Mouse (Mus musculus) embryonic facial prominence, embryonic 10.5 days (tissue): ENCODE measurements at regions not wholly inside any gene's neighbourhood (a gene's known extent, or its start where the extent isn't known, plus 50 kb on each side); places are given as distances from the start of the nearest gene placed in this dataset.

Experiments
- DNase-seq: peaks from one replicate; pipeline ENCODE4 v3.0.0-alpha.2; 2017; ENCODE audit warnings: low spot score
- H3K27ac ChIP-seq: fragments of 300-500 bp; sonication (generic); replicated peaks from 2 replicates; pipeline ENCODE4 v1.5.1; 2016; ENCODE audit warnings: mild to moderate bottlenecking
- H3K27me3 ChIP-seq: fragments of 300-500 bp; sonication (generic); replicated peaks from 2 replicates; pipeline ENCODE4 v1.6.1; 2016; ENCODE audit warnings: low read depth, mild to moderate bottlenecking; ENCODE audit not compliant: poor library complexity, severe bottlenecking
- H3K36me3 ChIP-seq: fragments of 300-500 bp; sonication (generic); replicated peaks from 2 replicates; pipeline ENCODE4 v1.6.1; 2016; ENCODE audit warnings: mild to moderate bottlenecking, moderate library complexity
- H3K4me1 ChIP-seq: fragments of 300-500 bp; sonication (generic); 2 replicates; pipeline ENCODE4 v1.6.1; 2016
- H3K4me3 ChIP-seq: fragments of 300-500 bp; sonication (generic); 2 replicates; pipeline ENCODE4 v1.5.1; 2016; ENCODE audit warnings: mild to moderate bottlenecking, moderate library complexity
- H3K9me3 ChIP-seq: fragments of 300-500 bp; sonication (generic); 2 replicates; pipeline ENCODE4 v1.6.1; 2016; ENCODE audit warnings: mild to moderate bottlenecking
- WGBS: fragments of 180-500 bp; shearing (Covaris S2); methylation state at CpG from one replicate; pipeline ENCODE4 v1.1.7; 2016; 5-methylcytosine and 5-hydroxymethylcytosine counted together

DNA sequence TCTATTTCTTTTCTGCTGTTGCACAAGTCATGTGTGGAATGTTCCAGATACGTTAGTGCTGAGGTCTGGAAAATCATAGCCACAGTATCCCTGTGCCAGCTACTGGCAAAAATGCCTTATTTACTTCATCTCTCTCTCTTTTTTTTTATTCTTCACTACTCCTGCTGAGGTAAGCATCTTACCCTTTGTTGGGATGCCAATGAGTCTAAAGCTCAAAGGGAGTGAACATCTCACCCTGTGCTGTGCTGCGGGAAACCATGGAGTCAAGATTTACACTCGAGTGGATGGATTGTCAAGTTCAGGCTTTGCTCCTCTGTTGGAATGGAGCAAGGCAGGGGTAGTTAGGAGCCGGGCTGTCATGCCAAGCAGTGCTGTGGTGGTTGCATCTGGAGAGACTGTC is 140.1 kb upstream of the Tmpo start:
- WGBS, result 86% methylated on average over 4 of the region's 4 CpGs

DNA sequence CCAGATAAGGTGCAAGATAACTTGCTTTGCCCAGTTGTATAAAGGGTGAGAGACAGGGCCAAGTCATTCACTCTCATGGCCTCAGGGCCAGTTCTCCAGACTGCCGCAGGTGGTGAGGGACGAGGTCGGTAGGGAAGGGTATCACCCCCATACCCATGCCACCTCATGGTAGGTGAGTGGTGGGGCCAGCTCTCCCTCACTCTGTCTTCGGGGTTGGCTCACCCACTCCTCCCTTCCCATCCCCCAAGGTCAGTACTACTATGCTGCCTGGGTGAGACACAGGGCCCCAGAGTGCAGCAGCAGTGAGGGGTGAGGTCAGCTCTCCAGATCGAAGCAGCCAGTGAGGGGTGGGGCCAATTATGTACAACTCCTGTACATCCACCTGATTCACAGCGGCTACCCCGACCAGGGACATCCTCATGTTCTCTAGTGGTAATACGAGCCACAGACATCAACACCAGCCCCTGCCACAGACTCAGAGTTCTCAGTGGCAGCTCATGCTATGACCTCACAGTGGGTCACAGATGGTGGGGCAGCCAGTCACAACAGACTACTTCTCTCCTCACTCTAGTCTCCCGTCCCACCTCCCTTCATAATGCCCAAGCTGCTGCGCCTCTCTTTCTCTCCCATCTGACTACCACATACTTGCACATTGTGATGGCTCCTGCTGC is 138.5 kb upstream of the Tmpo start:
- Histone ChIP-seq H3K27me3 (no peaks in the 10 kb centered on the region), H3K4me3 (no peak overlapping the region), H3K27ac (no peak overlapping the region), H3K9me3 (no peaks in the 10 kb centered on the region), H3K36me3 (no peaks in the 10 kb centered on the region), H3K4me1 (peaks cover 8% of the 10 kb centered on the region)
- peak; percentile 7 for DNase-seq
- WGBS, result 81% methylated on average over 10 of the region's 10 CpGs

More for the DNA sequence above, 140.1 kb upstream of the Tmpo start:
- Histone ChIP-seq H3K36me3 (no peaks in the 10 kb centered on the region), H3K9me3 (no peaks in the 10 kb centered on the region), H3K4me3 (no peak overlapping the region), H3K27ac (no peak overlapping the region), H3K27me3 (no peaks in the 10 kb centered on the region), H3K4me1 (peaks cover 11% of the 10 kb centered on the region)
- no peak for DNase-seq

DNA sequence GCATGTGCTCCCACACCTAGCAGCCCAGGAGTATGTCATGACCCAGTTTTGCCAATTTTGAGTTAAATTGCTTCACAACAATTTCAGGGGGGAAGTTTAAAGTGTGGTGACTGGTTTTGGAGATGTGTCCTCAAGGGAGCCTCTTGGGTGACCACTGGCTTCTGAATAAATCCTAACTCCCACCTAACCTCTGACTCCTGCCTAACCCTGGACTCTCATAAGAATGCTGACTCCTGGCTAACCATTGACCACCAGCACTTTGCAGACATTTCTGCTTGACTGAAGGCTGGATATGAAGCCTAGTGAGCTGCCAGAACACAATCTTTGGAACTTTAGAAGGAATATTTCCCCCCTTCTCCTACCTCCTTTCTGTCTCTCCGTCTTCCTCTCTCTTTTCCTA is 133.3 kb upstream of the Tmpo start:
- H3K27me3 ChIP-seq, result no peaks in the 10 kb centered on the region
- no peaks in the 10 kb centered on the region for H3K9me3 ChIP-seq
- no peaks in the 10 kb centered on the region for H3K36me3 ChIP-seq
- no peak overlapping the region for H3K4me3 ChIP-seq
- no peak overlapping the region for H3K27ac ChIP-seq
- peaks cover 4% of the 10 kb centered on the region for H3K4me1 ChIP-seq
- WGBS, result 80% methylated on average over 1 of the region's 1 CpGs
- DNase-seq, result no peak

DNA sequence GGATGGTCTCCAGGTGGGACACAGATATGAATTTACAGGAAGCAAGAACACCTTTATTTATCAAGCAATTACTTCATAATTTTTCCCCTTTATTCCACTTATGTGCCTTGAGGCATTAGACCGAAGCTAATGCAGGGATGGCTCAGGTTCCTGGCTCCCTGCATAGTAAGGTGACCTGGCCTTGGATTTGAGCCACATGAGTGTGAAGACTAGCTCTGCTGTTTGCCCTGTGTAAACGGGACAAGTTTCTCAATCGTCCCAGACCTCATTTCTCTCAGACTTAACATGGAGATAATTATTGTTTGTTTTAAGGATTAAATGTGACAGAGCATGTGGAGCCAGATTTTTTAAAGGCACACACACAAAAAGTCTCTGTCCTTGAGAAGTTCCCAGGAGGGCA is 132.2 kb upstream of the Tmpo start:
- H3K27me3 ChIP-seq, result no peaks in the 10 kb centered on the region
- DNase-seq, result no peak
- no peak overlapping the region for H3K4me3 ChIP-seq
- H3K36me3 ChIP-seq, result no peaks in the 10 kb centered on the region
- H3K27ac ChIP-seq, result no peak overlapping the region
- no peaks in the 10 kb centered on the region for H3K9me3 ChIP-seq
- 49% methylated on average over 3 of the region's 3 CpGs for WGBS
- H3K4me1 ChIP-seq, result peaks cover 3% of the 10 kb centered on the region; the same call in 1 of the 2 replicates

DNA sequence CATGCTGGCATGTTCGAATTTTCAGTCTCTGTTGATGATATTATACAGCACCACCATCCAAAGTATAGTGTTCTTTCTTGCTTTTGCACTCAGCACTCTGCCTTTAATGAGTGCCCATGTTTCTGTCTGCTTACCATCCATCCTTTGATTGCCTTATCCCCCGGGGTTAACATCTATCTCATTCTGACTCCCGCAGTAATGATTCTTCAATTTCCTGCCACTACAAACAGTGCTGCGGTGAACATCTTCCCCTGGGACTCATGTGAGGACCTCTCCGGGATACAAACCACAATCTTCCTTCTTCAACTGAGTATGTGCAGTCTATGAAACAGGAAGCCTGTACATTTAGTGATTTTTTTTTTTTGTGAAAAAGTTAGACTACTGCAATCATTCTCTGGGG is 131.8 kb upstream of the Tmpo start:
- Histone ChIP-seq H3K36me3 (no peaks in the 10 kb centered on the region), H3K4me1 (peaks cover 3% of the 10 kb centered on the region; the same call in 1 of the 2 replicates), H3K27ac (no peak overlapping the region), H3K4me3 (no peak overlapping the region), H3K27me3 (no peaks in the 10 kb centered on the region), H3K9me3 (no peaks in the 10 kb centered on the region)
- 79% methylated on average over 5 of the region's 5 CpGs for WGBS
- no peak for DNase-seq

DNA sequence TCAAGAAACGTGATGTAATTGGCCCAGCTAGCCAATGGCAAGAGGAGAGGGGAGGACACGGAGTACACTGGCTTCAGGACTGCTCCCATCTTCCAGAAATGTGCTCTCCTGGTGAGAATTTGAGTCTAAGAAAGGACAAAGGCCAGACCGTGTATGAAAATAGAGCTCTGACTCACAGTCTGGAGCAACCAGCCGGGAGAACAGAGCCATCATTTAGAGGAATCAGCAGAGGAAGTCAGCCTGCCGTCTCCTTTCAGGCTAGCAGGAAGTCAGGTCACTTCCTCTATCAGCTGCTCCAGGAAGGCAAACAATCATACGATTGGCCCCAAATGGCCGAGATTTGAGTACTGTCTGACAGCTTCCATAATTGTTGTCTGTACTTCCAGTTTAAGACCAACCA is 119.0 kb upstream of the Tmpo start:
- Histone ChIP-seq H3K4me3 (no peak overlapping the region), H3K36me3 (no peaks in the 10 kb centered on the region), H3K27me3 (no peaks in the 10 kb centered on the region), H3K27ac (peak overlapping the region; percentile 24), H3K9me3 (no peaks in the 10 kb centered on the region), H3K4me1 (no peaks in the 10 kb centered on the region; the same call in 1 of the 2 replicates)
- 56% methylated on average over 7 of the region's 7 CpGs for WGBS
- DNase-seq, result no peak

DNA sequence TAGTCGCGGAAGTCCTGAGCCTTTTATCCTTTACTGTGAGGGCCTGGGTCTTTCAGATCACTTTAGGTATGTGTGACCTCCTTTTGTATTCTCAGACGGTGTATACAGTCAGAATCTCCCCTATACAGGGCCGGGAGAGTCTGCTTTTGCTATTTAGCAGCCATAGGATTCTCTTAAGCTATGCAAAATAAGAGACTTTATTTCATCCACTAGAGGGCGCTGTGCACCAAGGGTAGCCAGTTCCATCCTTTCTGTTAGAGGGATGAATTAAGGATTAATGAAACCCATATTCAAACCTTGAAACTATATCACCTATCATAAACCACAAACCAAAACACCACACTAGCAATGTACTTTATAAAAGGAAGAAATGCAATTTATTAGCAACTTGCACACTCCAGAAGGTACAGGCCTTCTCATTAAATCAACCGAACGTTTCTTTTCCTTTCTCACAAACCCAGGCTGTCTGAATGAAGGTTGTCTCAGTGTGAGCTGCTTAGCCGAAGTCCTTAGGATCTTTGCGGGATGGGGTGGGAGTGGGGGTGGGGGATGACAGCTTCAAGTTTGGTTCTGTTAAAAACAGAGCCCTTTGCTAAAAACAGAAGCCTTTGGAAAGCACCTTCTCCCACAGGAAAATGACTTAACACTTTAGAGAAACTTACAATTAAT is 116.8 kb upstream of the Tmpo start:
- no peak overlapping the region for H3K27ac ChIP-seq
- no peaks in the 10 kb centered on the region; the same call in 1 of the 2 replicates for H3K4me1 ChIP-seq
- 30% methylated on average over 9 of the region's 9 CpGs for WGBS
- no peak overlapping the region for H3K4me3 ChIP-seq
- H3K9me3 ChIP-seq, result no peaks in the 10 kb centered on the region
- peak; percentile 65 for DNase-seq
- H3K27me3 ChIP-seq, result no peaks in the 10 kb centered on the region
- H3K36me3 ChIP-seq, result no peaks in the 10 kb centered on the region

DNA sequence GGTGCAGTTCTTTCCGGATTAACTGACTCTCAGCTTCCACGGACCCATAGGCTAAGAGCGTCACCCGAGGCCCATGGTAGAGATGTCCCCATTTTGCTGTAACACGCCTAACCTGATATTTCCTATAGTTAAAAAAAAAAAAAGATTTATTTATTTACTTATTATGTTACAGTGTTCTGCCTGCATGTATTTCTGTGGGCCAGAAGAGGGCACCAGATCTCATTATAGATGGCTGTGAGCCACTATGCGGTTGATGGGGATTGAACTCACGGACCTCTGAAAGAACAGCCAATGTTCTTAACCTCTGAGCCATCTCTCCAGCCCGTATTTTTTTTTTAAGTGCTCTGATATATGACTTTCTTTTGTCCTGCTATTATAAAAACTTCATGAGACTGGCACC is 114.2 kb upstream of the Tmpo start:
- no peak for DNase-seq

DNA sequence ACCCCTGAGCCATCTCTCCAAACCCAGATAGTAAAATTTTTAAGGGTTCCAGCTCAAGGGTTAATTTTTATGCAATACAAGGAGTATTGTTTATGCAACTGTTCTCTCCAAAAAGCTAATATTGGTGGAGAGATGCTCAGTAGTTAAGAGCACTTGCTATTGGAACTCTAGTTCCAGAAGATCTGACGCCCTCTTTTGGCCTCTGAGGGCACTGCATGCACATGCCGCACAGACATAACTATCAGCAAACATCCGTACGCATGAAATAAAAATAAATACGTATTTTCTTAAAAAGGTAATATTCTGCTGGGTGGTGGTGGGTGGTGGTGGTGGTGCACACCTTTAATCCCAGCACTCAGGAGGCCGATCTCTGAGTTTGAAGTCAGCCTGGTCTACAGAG is 112.1 kb upstream of the Tmpo start:
- no peak overlapping the region for H3K4me3 ChIP-seq
- WGBS, result 87% methylated on average over 6 of the region's 6 CpGs
- H3K27ac ChIP-seq, result no peak overlapping the region
- no peak for DNase-seq
- no peaks in the 10 kb centered on the region for H3K4me1 ChIP-seq
- H3K36me3 ChIP-seq, result no peaks in the 10 kb centered on the region
- no peaks in the 10 kb centered on the region for H3K9me3 ChIP-seq
- no peaks in the 10 kb centered on the region for H3K27me3 ChIP-seq

More for the DNA sequence above, 114.2 kb upstream of the Tmpo start:
- Histone ChIP-seq H3K36me3 (no peaks in the 10 kb centered on the region), H3K9me3 (no peaks in the 10 kb centered on the region), H3K27ac (no peak overlapping the region), H3K4me3 (no peak overlapping the region), H3K27me3 (no peaks in the 10 kb centered on the region), H3K4me1 (no peaks in the 10 kb centered on the region; the same call in 1 of the 2 replicates)
- WGBS, result 81% methylated on average over 8 of the region's 8 CpGs

DNA sequence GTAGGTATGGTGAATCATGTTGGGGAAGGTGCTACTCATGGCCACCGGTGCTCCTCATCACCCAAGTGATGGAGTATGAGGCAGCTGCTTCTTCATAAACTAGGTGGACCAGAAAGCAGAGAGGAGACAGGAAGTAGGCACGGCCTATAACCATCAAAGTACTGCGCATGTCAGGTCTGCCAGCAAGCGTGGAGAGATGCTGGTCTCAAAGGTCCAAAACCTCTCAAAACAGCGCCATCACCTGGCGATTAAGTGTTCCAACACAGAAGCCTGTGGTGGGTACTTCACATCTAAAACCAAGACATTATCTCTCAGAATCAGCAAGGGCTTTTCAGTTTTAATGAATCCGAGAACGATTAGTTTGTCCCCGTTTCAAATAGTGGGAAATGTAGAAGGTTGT is 103.1 kb upstream of the Tmpo start:
- Histone ChIP-seq H3K27ac (no peak overlapping the region), H3K9me3 (no peaks in the 10 kb centered on the region), H3K36me3 (no peaks in the 10 kb centered on the region), H3K4me3 (no peak overlapping the region), H3K27me3 (no peaks in the 10 kb centered on the region), H3K4me1 (no peaks in the 10 kb centered on the region)
- no peak for DNase-seq
- 88% methylated on average over 9 of the region's 9 CpGs for WGBS

DNA sequence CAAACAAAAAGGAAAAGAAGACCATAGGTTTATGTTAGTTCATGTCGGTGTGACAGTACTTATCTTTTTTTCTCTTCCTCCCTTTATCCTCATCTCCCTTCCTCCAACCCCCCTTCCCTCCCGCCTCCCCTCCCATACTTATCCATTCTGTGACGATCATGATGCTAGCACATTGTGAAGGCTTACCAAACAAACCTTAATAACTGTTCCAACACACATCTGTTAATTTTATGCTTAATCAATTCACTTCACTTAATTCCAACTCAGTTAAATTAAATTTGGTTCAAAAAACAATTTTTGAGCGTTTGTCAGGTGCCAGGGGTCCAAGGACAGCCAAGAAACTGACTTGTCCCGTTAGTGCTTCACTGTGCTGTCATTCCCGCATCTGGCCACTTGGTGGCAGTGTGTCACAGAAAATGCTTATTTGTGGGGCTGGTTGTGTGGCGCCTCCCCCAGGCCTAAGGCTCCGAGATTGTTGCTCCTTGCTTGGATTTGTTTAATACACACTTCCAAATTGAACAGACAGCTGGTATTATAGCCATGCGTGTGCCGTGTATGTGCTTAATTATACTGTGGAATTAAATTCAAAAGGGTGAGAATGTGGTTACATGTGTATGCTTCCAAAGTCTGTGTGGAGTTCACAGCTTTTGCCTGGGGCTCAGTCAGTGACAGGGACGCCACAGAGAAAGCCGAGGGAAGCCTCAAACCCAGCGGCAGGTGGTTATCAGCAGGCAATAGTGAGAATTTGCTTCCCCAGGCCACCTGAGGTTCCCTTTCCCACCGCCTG is 90.0 kb upstream of the Tmpo start:
- 13% methylated on average over 14 of the region's 14 CpGs for WGBS
- Histone ChIP-seq H3K27me3 (no peaks in the 10 kb centered on the region), H3K36me3 (no peaks in the 10 kb centered on the region), H3K4me3 (peak overlapping the region; percentile 4; the same call in 1 of the 2 replicates), H3K4me1 (peaks cover 19% of the 10 kb centered on the region), H3K9me3 (no peaks in the 10 kb centered on the region), H3K27ac (peak overlapping the region; percentile 6; the same call in 1 of the 2 replicates)
- peak; percentile 88 for DNase-seq

DNA sequence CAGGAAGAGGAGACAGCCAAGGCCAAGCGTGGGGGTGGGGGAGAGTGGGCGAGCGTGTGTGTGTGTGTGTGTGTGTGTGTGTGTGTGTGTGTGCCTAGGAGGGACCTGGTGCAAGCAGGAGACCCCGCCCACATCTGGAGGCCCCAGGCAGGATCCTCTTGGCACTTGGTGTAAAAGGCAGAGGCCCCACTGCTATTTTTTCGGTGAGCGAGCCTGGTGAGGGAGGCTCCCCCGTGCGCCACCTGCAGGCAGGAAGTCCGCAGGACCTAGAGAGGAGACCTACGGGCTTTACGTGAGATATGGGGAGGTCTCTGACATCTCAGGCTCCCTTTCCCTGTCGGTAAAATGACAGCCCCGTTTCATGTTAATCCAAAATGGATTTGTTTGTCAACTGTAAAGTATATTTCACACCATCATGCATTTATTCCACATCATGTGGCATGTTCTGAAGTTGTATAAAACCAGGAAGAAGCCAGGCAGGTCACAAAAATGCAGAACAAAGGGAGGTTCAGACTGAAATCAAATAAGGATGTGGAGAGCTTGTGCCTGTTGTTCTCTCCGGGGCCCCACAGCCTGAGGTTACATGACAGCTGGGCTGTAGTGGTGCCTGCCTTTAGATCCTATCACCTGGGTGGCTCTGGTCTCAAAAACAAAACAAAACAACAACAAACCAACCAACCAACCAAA is 89.3 kb upstream of the Tmpo start:
- peaks cover 19% of the 10 kb centered on the region for H3K4me1 ChIP-seq
- no peaks in the 10 kb centered on the region for H3K36me3 ChIP-seq
- H3K27me3 ChIP-seq, result no peaks in the 10 kb centered on the region
- DNase-seq, result peak; percentile 88
- H3K9me3 ChIP-seq, result no peaks in the 10 kb centered on the region
- 17% methylated on average over 14 of the region's 14 CpGs for WGBS
- peak overlapping the region; percentile 73 for H3K27ac ChIP-seq
- H3K4me3 ChIP-seq, result peak overlapping the region; percentile 4; the same call in 1 of the 2 replicates
